Mouse (Mus musculus) hindbrain, embryonic 12.5 days (tissue): Measurements from ENCODE around the gene C130026I21Rik. TPM values are rescaled to one million over a fixed set of nuclear protein-coding genes. Genes with fewer than 3 reads are reported as not detected.
"Not testable (repeated sequence)": the region's sequence is repeated elsewhere in the genome, so short reads cannot be mapped to it uniquely, and the experiment has no call there.

Experiments
- ATAC-seq: fragments of 200-750 bp; cut with Nextera tagmentation; 2 replicates; pipeline ENCODE4 v1.8.0; 2017; ENCODE audit warnings: moderate TSS enrichment; ENCODE audit not compliant: low FRiP score
- H3K27ac ChIP-seq: fragments of 300-500 bp; sonication (generic); 2 replicates; pipeline ENCODE4 v1.5.1; 2016; ENCODE audit warnings: mild to moderate bottlenecking
- H3K27me3 ChIP-seq: fragments of 300-500 bp; sonication (generic); 2 replicates; pipeline ENCODE4 v1.6.1; 2016; ENCODE audit warnings: mild to moderate bottlenecking
- H3K36me3 ChIP-seq: fragments of 300-500 bp; sonication (generic); 2 replicates; pipeline ENCODE4 v1.6.1; 2016; ENCODE audit warnings: mild to moderate bottlenecking
- H3K4me1 ChIP-seq: fragments of 300-500 bp; sonication (generic); 2 replicates; pipeline ENCODE4 v1.6.1; 2016
- H3K4me2 ChIP-seq: fragments of 300-500 bp; sonication (generic); replicated peaks from 2 replicates; pipeline ENCODE4 v1.6.1; 2016; ENCODE audit warnings: mild to moderate bottlenecking
- H3K4me3 ChIP-seq: fragments of 300-500 bp; sonication (generic); 2 replicates; pipeline ENCODE4 v1.5.1; 2016; ENCODE audit warnings: mild to moderate bottlenecking
- H3K9ac ChIP-seq: fragments of 300-500 bp; sonication (generic); 2 replicates; pipeline ENCODE4 v1.6.1; 2016; ENCODE audit warnings: mild to moderate bottlenecking, moderate library complexity
- H3K9me3 ChIP-seq: fragments of 300-500 bp; sonication (generic); replicated peaks from 2 replicates; pipeline ENCODE4 v1.6.1; 2016; ENCODE audit warnings: mild to moderate bottlenecking
- WGBS: fragments of 180-500 bp; shearing (Covaris S2); methylation state at CpG from one replicate; pipeline ENCODE4 v1.1.7; 2016; 5-methylcytosine and 5-hydroxymethylcytosine counted together
- polyA plus RNA-seq: library from polyadenylated mRNA; unstranded; fragments of >200 nt; fragmentation: Nextera tagmentation; extraction: Ambion mirVana; gene quantifications from 2 replicates; pipeline ENCODE4 v1.2.1, GENCODE M21; 2016

Gene C130026I21Rik
- polyA plus RNA-seq, 1 experiment from 2014 or later: not detected

DNA sequence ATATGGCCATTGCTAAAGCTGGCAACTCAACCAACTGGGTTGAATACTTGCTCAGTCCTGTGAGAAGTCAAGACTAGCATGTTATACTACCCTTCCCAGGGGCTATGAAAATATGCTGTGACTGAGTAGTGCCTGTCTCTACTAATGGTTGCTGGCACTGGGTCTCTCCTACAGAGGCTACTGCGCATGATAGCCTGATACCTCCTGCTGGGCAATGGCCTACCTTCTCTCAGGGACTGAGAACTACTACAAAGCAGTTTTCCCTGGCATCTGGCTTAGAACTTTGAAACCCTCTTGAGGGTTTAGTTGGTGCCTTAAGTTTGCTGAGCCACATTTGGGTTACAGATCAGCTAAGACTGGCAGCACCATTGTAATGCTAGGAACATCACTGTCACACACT is 184.2 kb downstream of the C130026I21Rik start:
- not testable (repeated sequence) for H3K4me2 ChIP-seq, H3K9me3 ChIP-seq, H3K4me3 ChIP-seq, H3K27me3 ChIP-seq, H3K9ac ChIP-seq, ATAC-seq, H3K27ac ChIP-seq, H3K4me1 ChIP-seq, H3K36me3 ChIP-seq
- 59% methylated on average over 1 of the region's 1 CpGs for WGBS

GRCm38 (mm10) chr1:85084803-85085202 is 185.6 kb downstream of the C130026I21Rik start:
- H3K9ac ChIP-seq, H3K27ac ChIP-seq, H3K4me2 ChIP-seq, H3K9me3 ChIP-seq, H3K4me3 ChIP-seq, H3K4me1 ChIP-seq, H3K36me3 ChIP-seq, ATAC-seq, H3K27me3 ChIP-seq: not testable (repeated sequence)
- WGBS: 59% methylated on average over 3 of the region's 3 CpGs

GRCm38 (mm10) chr1:85073099-85073498 is 197.3 kb downstream of the C130026I21Rik start:
- not testable (repeated sequence) for H3K4me1 ChIP-seq, H3K4me2 ChIP-seq, H3K9ac ChIP-seq, H3K27ac ChIP-seq, H3K9me3 ChIP-seq, H3K36me3 ChIP-seq, ATAC-seq, H3K27me3 ChIP-seq, H3K4me3 ChIP-seq
- 71% methylated on average over 3 of the region's 3 CpGs for WGBS

GRCm38 (mm10) chr1:85071690-85072089 is 198.7 kb downstream of the C130026I21Rik start:
- not testable (repeated sequence) for H3K27me3 ChIP-seq, ATAC-seq, H3K36me3 ChIP-seq, H3K4me3 ChIP-seq, H3K27ac ChIP-seq, H3K9me3 ChIP-seq, H3K9ac ChIP-seq, H3K4me2 ChIP-seq, H3K4me1 ChIP-seq
- WGBS: 65% methylated on average over 3 of the region's 3 CpGs

GRCm38 (mm10) chr1:85035801-85036200 is 234.6 kb downstream of the C130026I21Rik start:
- not testable (repeated sequence) for H3K27ac ChIP-seq, H3K4me1 ChIP-seq, H3K4me2 ChIP-seq, ATAC-seq, H3K9me3 ChIP-seq, H3K27me3 ChIP-seq, H3K9ac ChIP-seq, H3K4me3 ChIP-seq, H3K36me3 ChIP-seq
- WGBS: 81% methylated on average over 6 of the region's 6 CpGs

GRCm38 (mm10) chr1:85034394-85034793 is 236.0 kb downstream of the C130026I21Rik start:
- 92% methylated on average over 3 of the region's 4 CpGs for WGBS
- not testable (repeated sequence) for H3K27me3 ChIP-seq, H3K36me3 ChIP-seq, H3K9me3 ChIP-seq, H3K4me3 ChIP-seq, H3K4me2 ChIP-seq, H3K27ac ChIP-seq, ATAC-seq, H3K4me1 ChIP-seq, H3K9ac ChIP-seq

DNA sequence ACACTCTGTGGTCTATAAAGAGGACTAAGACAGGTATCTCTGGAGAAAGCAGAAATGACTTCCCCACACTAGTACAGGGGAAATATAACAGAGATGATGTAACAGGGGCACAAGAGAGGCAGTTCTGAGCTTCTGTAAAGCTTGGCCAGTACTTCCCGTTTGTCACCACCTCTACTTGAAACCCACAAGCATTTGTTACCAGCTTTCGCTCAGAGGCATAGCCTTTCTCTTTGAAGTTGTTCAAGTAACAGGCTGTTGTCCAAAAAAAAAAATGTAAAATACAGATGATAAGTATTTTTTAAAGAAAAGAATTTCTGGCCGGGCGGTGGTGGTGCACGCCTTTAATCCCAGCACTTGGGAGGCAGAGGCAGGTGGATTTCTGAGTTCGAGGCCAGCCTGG is 236.8 kb downstream of the C130026I21Rik start:
- not testable (repeated sequence) for ATAC-seq, H3K4me1 ChIP-seq
- WGBS: 91% methylated on average over 5 of the region's 6 CpGs

GRCm38 (mm10) chr1:85030211-85030610 is 240.2 kb downstream of the C130026I21Rik start:
- H3K36me3 ChIP-seq, H3K27ac ChIP-seq, ATAC-seq, H3K9me3 ChIP-seq, H3K4me1 ChIP-seq, H3K9ac ChIP-seq, H3K4me3 ChIP-seq, H3K4me2 ChIP-seq, H3K27me3 ChIP-seq: not testable (repeated sequence)
- 63% methylated on average over 11 of the region's 14 CpGs for WGBS

More for the DNA sequence above, 236.8 kb downstream of the C130026I21Rik start:
- not testable (repeated sequence) for H3K27ac ChIP-seq, H3K4me3 ChIP-seq, H3K9me3 ChIP-seq, H3K9ac ChIP-seq, H3K36me3 ChIP-seq, H3K4me2 ChIP-seq, H3K27me3 ChIP-seq

DNA sequence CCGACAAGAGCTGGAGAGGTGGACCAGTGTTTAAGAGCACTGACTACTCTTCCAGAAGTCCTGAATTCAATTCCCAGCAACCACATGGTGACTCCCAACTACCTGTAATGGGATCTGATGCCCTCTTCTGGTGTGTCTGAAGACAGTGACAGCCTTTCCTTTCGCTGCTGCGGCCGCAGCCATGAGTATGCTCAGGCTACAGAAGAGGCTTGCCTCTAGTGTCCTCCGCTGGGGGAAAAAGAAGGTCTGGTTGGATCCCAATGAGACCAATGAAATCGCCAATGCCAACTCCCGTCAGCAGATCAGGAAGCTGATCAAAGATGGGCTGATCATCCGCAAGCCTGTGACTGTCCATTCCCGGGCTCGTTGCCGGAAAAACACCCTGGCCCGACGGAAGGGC is 258.4 kb downstream of the C130026I21Rik start:
- H3K27ac ChIP-seq, H3K4me2 ChIP-seq, H3K4me1 ChIP-seq, H3K4me3 ChIP-seq, ATAC-seq, H3K9me3 ChIP-seq, H3K36me3 ChIP-seq, H3K27me3 ChIP-seq, H3K9ac ChIP-seq: not testable (repeated sequence)
- WGBS: 93% methylated on average over 13 of the region's 13 CpGs

- H3K9ac ChIP-seq, ATAC-seq: not testable (repeated sequence)
Measured at GRCm38 (mm10) chr1:85010947-85011346, 259.4 kb downstream of the C130026I21Rik start.

GRCm38 (mm10) chr1:85007737-85008136 is 262.6 kb downstream of the C130026I21Rik start:
- H3K9ac ChIP-seq, H3K9me3 ChIP-seq: not testable (repeated sequence)
- WGBS: 62% methylated on average over 1 of the region's 1 CpGs

More at GRCm38 (mm10) chr1:85010947-85011346, 259.4 kb downstream of the C130026I21Rik start:
- not testable (repeated sequence) for H3K36me3 ChIP-seq, H3K9me3 ChIP-seq, H3K27me3 ChIP-seq, H3K4me1 ChIP-seq, H3K27ac ChIP-seq, H3K4me2 ChIP-seq, H3K4me3 ChIP-seq
- 69% methylated on average over 2 of the region's 3 CpGs for WGBS

GRCm38 (mm10) chr1:84999241-84999640 is 271.1 kb downstream of the C130026I21Rik start:
- H3K27ac ChIP-seq, H3K9me3 ChIP-seq, H3K36me3 ChIP-seq, H3K4me2 ChIP-seq, H3K4me1 ChIP-seq, H3K27me3 ChIP-seq, H3K9ac ChIP-seq, ATAC-seq, H3K4me3 ChIP-seq: not testable (repeated sequence)
- 96% methylated on average over 7 of the region's 12 CpGs for WGBS

More at GRCm38 (mm10) chr1:85007737-85008136, 262.6 kb downstream of the C130026I21Rik start:
- H3K36me3 ChIP-seq, ATAC-seq, H3K27me3 ChIP-seq, H3K4me1 ChIP-seq, H3K4me2 ChIP-seq, H3K27ac ChIP-seq, H3K4me3 ChIP-seq: not testable (repeated sequence)

- H3K36me3 ChIP-seq, H3K4me2 ChIP-seq, H3K9ac ChIP-seq, H3K27me3 ChIP-seq, ATAC-seq, H3K4me1 ChIP-seq, H3K4me3 ChIP-seq, H3K9me3 ChIP-seq, H3K27ac ChIP-seq: not testable (repeated sequence)
- 91% methylated on average over 7 of the region's 9 CpGs for WGBS
Measured at GRCm38 (mm10) chr1:84996305-84996704, 274.1 kb downstream of the C130026I21Rik start.
